Mouse (Mus musculus): ENCODE results near the gene Prr14.
"Not testable (repeated sequence)": the region's sequence is repeated elsewhere in the genome, so short reads cannot be mapped to it uniquely, and the experiment has no call there.

The Prr14 gene

GRCm38 (mm10) chr7:127459311-127459710 is at the start of gene Prr14:
TSS of gene Prr14 (plus strand) at chr7:127459611.
- in situ Hi-C loops (cut with MboI; ENCODE audit: low sequenced_read_pairs) = not testable (repeated sequence)

- in situ Hi-C loops (cut with MboI; ENCODE audit: low sequenced_read_pairs) = no loop called here
Observed at GRCm38 (mm10) chr7:127411418-127411817, 48.0 kb upstream of the Prr14 start.

GRCm38 (mm10) chr7:127421388-127422191 is 37.8 kb upstream of the Prr14 start, which contains the start of gene Zfp688:
TSS of gene Zfp688 (minus strand) at chr7:127422068.
- in situ Hi-C loops (cut with MboI; ENCODE audit: low sequenced_read_pairs) = no loop called here

DNA sequence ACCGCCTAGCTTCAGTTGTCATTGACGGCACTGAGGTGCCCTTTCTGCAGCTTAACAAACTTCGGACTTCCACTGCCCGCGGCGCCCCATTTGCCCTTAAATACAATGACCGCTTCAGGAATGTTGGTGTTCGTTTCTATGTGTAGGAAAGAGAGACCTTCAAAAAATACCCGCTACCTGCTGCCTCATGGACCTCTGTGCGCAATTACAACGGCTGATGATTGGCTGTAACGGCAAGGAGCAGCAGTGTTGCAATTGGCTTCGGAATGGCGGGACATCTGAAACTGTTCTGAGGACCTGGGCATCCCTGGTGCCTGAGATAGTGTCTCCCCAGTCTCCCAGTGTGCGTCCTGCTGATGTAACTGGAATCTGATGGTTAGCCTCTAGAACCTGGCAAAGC is 37.2 kb upstream of the Prr14 start:
- in situ Hi-C loops (cut with MboI; ENCODE audit: low sequenced_read_pairs) = no loop called here

DNA sequence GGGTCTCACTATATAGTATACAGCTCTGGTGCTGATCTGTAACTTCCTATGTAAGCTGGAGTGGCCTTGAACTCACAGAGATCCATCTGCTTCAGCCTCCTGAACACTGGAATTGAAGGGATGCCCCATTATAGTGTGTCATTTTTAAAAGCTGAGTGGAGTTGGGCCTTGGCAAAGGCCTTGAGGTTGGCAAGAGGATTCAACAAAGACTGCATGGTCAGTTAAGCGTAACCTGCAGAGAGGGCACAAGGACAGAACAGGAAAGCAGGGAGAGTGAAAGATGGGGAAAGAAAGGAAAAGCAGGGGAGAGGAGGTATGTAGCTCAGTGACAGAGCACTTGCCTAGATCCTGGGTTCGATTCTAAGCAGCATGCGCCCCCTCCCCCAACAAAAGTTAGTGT is 34.1 kb upstream of the Prr14 start:
- in situ Hi-C loops (cut with MboI; ENCODE audit: low sequenced_read_pairs) = no loop called here

GRCm38 (mm10) chr7:127425911-127426310 is 33.5 kb upstream of the Prr14 start:
- in situ Hi-C loops (cut with MboI; ENCODE audit: low sequenced_read_pairs) = no loop called here

GRCm38 (mm10) chr7:127426354-127426753 is 33.1 kb upstream of the Prr14 start:
- in situ Hi-C loops (cut with MboI; ENCODE audit: low sequenced_read_pairs) = no loop called here

GRCm38 (mm10) chr7:127435206-127435605 is 24.2 kb upstream of the Prr14 start:
- in situ Hi-C loops (cut with MboI; ENCODE audit: low sequenced_read_pairs) = no loop called here

DNA sequence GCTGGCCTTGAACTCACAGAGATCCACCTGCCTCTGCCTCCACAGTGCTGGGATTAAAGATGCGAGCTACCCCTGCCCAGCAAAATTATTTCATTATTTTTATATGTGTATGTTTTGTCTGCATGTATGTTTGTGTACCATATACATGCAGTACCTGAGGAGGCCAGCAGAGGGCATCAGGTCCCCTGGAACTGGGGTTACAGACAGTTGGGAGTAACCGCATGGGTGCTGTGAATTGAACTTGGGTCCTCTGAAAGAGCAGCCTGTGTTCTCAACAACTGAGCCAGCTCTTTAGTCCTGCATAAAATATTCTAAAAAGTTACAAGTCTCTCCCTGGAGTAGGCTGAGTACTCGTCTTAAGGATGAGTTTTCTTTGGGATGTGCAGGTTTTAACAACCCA is 21.7 kb upstream of the Prr14 start:
- in situ Hi-C loops (cut with MboI; ENCODE audit: low sequenced_read_pairs) = no loop called here

DNA sequence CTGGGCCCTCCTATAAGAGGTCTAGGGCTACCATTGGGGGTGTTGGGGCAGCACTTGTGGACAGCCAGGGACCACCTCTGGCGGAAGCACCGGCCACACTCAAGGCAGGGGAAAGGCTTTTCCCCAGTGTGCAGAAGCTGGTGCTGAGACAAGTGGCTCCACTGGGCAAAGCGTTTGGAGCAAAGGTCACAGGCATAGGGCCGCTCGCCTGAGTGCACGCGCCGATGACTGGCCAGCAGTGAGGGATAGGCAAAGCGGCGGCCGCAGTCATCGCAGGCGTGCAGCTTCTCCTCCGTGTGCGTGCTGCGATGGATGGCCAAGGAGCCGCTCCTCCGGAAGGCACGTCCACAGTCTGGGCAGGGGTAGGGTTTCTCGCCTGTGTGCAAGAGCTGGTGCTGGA is 15.4 kb upstream of the Prr14 start:
- in situ Hi-C loops (cut with MboI; ENCODE audit: low sequenced_read_pairs) = no loop called here

DNA sequence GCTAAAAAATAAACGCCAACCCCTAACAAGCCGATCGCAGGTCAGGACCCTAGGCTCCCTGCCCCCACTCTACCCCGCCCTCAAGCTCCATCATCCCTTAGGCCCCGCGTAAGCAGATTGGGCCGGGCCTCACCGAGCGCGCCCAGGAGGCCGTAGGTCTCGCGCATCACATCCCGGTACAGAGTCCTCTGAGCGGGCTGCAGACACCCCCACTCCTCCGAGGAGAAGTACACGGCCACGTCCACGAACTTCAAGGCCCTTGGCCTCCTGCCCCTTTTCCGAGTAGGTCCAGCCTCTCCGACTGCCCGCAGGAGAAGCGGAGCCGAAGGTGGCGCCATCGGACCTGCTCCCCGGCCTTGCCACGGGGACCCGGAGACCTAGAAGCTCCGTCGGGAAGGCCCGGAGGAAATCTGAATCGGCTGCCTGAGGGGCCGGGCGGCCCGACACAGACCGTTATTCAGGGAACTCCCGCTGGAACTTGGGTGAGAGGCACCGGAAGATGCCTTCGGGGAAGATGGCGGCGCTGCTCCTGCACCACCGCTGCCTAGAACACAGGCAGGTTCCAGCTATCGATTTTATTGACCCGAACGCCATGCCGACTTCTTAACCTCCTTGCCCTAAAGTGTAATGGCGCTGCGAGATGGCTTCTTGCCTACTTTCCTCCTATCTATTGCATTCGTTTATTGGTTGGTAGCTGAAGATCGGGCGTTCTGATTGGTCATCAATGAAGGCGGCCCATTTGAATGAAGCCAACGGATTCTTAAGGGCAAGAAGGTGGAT is 10.7 kb upstream of the Prr14 start, which contains the start of gene Zfp689:
Gene Zfp689, minus strand, starts transcription at position 638 of the 780 bp plus-strand sequence.
- in situ Hi-C loops (cut with MboI; ENCODE audit: low sequenced_read_pairs) = no loop called here

GRCm38 (mm10) chr7:127449966-127450365 is 9.4 kb upstream of the Prr14 start:
- in situ Hi-C loops (cut with MboI; ENCODE audit: low sequenced_read_pairs) = no loop called here

DNA sequence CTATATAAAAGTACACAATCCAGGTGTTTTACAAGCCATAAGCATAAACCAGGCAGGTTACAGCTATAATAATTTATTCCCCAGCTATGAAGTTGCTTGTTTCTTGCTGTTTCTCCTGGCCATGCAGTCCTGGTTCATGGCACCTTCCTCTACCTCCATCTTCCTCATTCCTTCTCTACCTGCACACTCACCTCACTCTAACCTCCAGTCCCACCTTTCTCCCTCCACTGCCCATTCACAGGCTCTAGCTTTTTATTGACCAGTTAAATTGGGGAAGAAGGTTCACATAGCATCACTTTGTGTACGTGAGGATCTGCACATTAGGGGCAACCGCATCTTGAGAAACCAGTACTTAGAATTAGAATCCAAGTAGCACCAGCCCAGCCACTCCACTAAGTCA is 6.4 kb upstream of the Prr14 start:
- in situ Hi-C loops (cut with MboI; ENCODE audit: low sequenced_read_pairs) = no loop called here

DNA sequence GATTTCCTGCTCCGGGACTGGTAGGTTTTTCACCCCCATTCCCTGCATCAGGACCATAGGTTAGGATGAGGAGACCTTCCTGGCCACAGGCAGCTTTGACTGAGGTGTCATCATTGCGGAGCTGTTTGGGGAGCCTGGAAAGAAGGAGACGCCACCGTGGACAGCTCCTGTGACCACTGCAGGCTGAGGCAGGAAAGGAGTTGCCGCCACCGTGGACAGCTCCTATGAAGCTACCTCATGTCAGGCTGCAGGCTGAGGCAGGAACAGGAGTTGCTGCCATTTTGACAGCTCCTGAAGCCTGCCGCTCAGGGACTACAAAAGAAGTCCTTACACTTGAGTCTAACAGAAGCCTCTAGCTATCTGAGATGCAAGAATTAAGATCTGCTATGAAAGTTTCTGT is 4.5 kb upstream of the Prr14 start:
- in situ Hi-C loops (cut with MboI; ENCODE audit: low sequenced_read_pairs) = no loop called here

- in situ Hi-C loops (cut with MboI; ENCODE audit: low sequenced_read_pairs) = not testable (repeated sequence)
Observed at GRCm38 (mm10) chr7:127458371-127459122, 864 bp upstream of the Prr14 start.

- in situ Hi-C loops (cut with MboI; ENCODE audit: low sequenced_read_pairs) = no loop called here
Observed at GRCm38 (mm10) chr7:127465191-127465590, 5.8 kb downstream of the Prr14 start.

DNA sequence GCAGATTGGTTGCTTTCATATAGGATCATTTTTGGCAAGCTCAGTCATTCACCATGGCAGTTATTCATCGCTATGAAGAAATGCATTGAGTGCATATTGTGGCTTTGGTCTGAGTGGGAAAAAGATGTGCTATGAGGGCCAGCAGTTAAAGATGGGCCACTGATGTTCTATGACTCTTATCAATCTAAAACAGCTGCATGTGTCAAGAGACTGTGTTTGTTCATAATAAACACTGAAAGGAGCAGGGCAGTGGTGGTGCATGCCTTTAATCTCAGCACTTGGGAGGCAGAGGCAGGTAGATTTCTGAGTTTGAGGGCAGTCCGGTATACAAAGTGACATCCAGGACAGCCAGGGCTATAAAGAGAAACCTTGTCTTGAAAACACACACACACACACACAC is 6.3 kb downstream of the Prr14 start:
- in situ Hi-C loops (cut with MboI; ENCODE audit: low sequenced_read_pairs) = not testable (repeated sequence)

GRCm38 (mm10) chr7:127466606-127467005 is 7.2 kb downstream of the Prr14 start:
- in situ Hi-C loops (cut with MboI; ENCODE audit: low sequenced_read_pairs) = no loop called here

- in situ Hi-C loops (cut with MboI; ENCODE audit: low sequenced_read_pairs) = no loop called here
Observed at GRCm38 (mm10) chr7:127470011-127470715, 10.8 kb downstream of the Prr14 start.

DNA sequence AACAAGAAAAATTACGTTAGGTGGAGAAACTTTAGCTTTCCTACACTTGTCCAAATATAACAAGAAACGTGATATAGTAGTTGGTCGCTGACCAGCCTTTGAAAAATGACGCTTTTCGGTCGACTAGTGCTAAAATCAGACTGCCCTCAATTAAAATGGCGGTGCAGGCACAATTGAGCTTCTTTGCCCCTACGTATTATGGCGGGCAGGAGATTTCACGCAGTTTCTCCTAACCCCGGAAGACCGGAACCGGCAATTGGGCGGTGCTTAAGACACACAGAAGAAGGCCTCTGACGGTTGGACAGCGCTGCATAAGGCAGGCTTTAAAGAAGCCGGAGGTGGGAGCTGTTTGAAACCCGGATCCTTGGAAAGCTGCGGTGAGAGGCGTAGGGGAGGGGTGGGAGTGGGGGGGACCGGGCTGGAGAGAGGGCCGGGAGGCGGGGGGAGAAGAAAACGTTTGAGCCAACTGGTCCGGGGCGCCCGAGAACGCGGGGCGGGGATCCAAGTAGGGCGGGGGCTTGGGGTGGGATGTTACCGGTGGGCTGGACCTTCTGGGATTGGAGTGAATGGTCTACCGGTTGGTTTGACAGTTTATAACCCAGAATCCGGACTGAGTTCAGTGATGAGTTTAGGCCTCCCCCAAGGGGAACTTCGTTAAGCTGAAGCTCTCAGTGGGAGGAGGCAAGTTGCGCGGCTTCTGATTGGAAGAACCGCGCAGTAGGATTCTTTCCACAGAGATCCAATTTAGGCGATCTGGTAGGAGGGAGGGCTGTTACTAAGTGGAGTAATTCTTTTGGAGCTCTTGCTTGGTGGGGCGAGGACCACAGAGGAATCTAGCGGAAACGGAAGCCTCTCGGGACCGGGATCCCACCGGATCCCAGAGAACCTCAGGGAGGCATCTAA is 11.6 kb downstream of the Prr14 start:
- in situ Hi-C loops (cut with MboI; ENCODE audit: low sequenced_read_pairs) = no loop called here
